Mouse (Mus musculus) heart, postnatal 0 days (tissue): ENCODE measurements around the gene Cux2. TPM values are rescaled to one million over a fixed set of nuclear protein-coding genes. Genes with fewer than 3 reads are reported as not detected.

ENCODE experiments used
- ATAC-seq: fragments of 200-750 bp; cut with Nextera tagmentation; 2 replicates; pipeline ENCODE4 v1.8.0; 2017; ENCODE audit warnings: low read depth, moderate number of reproducible peaks, moderate library complexity; ENCODE audit not compliant: insufficient read depth
- DNase-seq: peaks from one replicate; pipeline ENCODE4 v3.0.0-alpha.2; 2016; ENCODE audit warnings: low spot score
- H3K27ac ChIP-seq: fragments of 300-500 bp; sonication (generic); 2 replicates; pipeline ENCODE4 v1.5.1; 2014; ENCODE audit warnings: low read depth, mild to moderate bottlenecking
- H3K27me3 ChIP-seq: fragments of 300-500 bp; sonication (generic); 2 replicates; pipeline ENCODE4 v1.6.1; 2014; ENCODE audit warnings: low read length, mixed read lengths; ENCODE audit not compliant: control insufficient read depth, insufficient read depth
- H3K36me3 ChIP-seq: fragments of 300-500 bp; sonication (generic); replicated peaks from 2 replicates; pipeline ENCODE4 v1.6.1; 2014; ENCODE audit warnings: low read length, mixed read lengths; ENCODE audit not compliant: control insufficient read depth, insufficient read depth
- H3K4me1 ChIP-seq: fragments of 300-500 bp; sonication (generic); 2 replicates; pipeline ENCODE4 v1.6.1; 2014; ENCODE audit warnings: antibody characterized with exemption; ENCODE audit not compliant: control insufficient read depth, insufficient read depth
- H3K4me2 ChIP-seq: fragments of 300-500 bp; sonication (generic); 2 replicates; pipeline ENCODE4 v1.6.1; 2014; ENCODE audit warnings: low read depth, mild to moderate bottlenecking, low read length, moderate library complexity
- H3K4me3 ChIP-seq: fragments of 300-500 bp; sonication (generic); 2 replicates; pipeline ENCODE4 v1.5.1; 2014; ENCODE audit warnings: low read depth, low read length
- H3K9ac ChIP-seq: fragments of 300-500 bp; sonication (generic); replicated peaks from 2 replicates; pipeline ENCODE4 v1.6.1; 2014; ENCODE audit warnings: low read depth, low read length, mixed read lengths
- H3K9me3 ChIP-seq: fragments of 300-500 bp; sonication (generic); replicated peaks from 2 replicates; pipeline ENCODE4 v1.6.1; 2016; ENCODE audit warnings: low read length; ENCODE audit not compliant: control insufficient read depth
- CTCF ChIP-seq: IDR thresholded peaks from 2 replicates; pipeline ENCODE4 v1.5.1; 2016; ENCODE audit warnings: antibody characterized with exemption, control low read depth, low read depth
- EP300 ChIP-seq: IDR thresholded peaks from 2 replicates; pipeline ENCODE4 v1.6.1; 2016; ENCODE audit warnings: antibody characterized with exemption, low read depth
- WGBS: fragments of 180-500 bp; shearing (Covaris S2); extraction: QIAGEN DNeasy Blood & Tissue Kit; methylation state at CpG from one replicate; pipeline ENCODE4 v1.1.7; 2014; 5-methylcytosine and 5-hydroxymethylcytosine counted together
- microRNA-seq: library from miRNA; unstranded; fragments of <30 nt; microRNA quantifications from one replicate; pipeline ENCODE4, GENCODE M21; 2016
- polyA plus RNA-seq: library from polyadenylated mRNA; unstranded; fragments of >200 nt; fragmentation: Nextera tagmentation; extraction: Ambion mirVana; gene quantifications from 2 replicates; pipeline ENCODE4 v1.2.1, GENCODE M21; 2015
- total RNA-seq: library from RNA; depleted of rRNA; stranded (reverse); fragments of >200 nt; gene quantifications from 2 replicates; pipeline ENCODE4 v1.2.3, GENCODE M21; 2014; ENCODE audit warnings: low replicate concordance; rRNA removed

Cux2 gene
- total and polyA plus RNA-seq, 2 experiments from 2014 or later, result 1.3 to 9.5 TPM

DNA sequence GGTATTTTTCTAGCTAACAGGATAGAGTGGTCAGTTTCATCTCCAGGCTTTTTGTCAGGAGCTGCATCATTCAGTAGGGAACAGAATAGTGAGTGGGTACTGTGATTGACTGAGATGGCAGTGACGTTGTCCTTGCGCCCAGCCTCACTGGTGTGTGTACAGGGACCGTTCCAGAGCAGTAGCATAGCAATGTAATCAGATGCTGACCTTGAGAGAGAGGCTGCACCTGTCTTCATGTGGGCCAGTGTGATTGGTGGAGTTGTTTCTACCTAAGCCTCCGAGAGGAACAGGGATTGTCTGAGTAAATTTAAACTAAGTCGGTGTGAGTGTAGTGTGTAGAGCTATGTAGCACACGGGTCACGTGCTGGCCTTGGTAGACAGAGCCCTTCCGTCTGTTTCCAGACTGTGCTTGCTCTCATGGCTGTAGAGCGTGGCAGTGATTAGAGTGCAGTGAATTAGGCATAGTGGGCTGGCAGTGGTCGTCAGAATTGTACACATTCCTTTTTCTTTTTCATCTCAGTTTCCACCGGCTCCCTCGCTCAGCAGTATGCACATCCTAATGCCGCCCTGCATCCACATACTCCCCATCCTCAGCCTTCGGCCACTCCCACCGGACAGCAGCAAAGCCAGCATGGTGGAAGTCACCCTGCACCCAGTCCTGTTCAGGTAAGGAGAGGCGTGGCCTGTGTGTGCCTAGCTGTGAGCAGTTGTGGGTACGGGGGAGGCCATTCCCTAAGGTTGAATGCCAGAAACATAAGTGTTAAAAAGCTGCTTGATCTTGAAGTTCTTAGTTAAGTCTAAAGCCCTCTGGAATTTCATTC lies 239.4 kb downstream of the Cux2 start:
- Histone ChIP-seq H3K9ac (no peak overlapping the region), H3K4me2 (no peak overlapping the region), H3K27ac (peak overlapping the region; percentile 54), H3K4me1 (peaks cover 13% of the 10 kb centered on the region), H3K27me3 (no peaks in the 10 kb centered on the region), H3K4me3 (no peak overlapping the region), H3K9me3 (no peaks in the 10 kb centered on the region), H3K36me3 (peaks cover 49% of the 10 kb centered on the region)
- ATAC-seq, result no peak
- TF ChIP-seq CTCF (no peak), EP300 (no peak)
- 68% methylated on average over 17 of the region's 17 CpGs for whole genome bisulfite sequencing
- DNase-seq, result no peak

DNA sequence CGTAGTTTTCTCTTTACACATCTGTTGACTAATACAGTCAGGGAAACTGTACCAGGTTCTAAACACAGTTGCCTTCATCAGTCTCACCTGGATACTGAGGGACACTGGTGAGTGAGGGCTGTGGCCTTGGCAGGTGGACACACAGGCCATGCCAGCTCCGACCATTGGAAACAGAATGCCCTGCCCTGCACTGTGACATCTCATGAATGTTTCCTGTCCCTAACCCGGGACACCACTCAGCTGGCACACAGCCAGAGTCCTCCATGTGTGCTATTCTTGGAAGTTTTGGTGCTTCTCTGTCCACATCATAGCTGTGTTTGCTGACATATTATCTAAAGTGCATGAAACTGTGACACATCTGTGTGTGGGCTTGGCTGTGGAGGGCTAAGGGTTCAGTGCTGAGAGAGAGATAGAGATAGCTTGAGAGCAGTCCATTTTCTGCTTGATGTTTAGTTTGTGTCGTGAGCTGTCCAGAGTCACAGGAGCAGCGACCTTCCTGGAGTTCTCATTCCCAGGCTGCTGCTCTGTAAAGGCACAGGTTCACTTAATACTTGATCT lies 240.2 kb downstream of the Cux2 start:
- peaks cover 52% of the 10 kb centered on the region for H3K36me3 ChIP-seq
- peak; percentile 61 for DNase-seq

DNA sequence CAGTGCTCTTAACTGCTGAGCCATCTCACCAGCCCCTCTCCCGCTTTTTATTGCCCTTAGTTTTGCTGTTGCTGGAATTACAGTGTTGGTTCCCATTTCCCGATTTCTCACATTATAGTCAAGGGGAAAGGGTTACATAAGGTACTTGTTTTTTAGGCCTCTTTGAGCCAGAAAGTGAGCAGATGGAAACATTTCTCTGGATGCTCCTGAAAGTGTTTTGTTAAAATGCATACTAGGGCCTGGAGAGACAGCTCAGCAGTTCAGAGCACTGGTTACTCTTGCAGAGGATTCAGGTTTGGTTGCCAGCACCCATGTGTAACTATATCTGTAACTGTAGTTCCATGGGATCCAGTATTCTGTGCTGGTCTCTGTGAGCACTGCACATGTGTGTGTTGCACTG lies 241.7 kb downstream of the Cux2 start:
- no peak overlapping the region for H3K9ac ChIP-seq
- no peak for DNase-seq
- ATAC-seq, result no peak
- no peak overlapping the region for H3K4me2 ChIP-seq
- H3K4me1 ChIP-seq, result peaks cover 13% of the 10 kb centered on the region
- no peak overlapping the region for H3K4me3 ChIP-seq
- no peaks in the 10 kb centered on the region for H3K27me3 ChIP-seq
- no peaks in the 10 kb centered on the region for H3K9me3 ChIP-seq
- no peak overlapping the region for H3K27ac ChIP-seq
- 93% methylated on average over 2 of the region's 2 CpGs for WGBS
- peaks cover 53% of the 10 kb centered on the region for H3K36me3 ChIP-seq
- TF ChIP-seq EP300, result no peak
- no peak for TF ChIP-seq CTCF

More for the DNA sequence above, 240.2 kb downstream of the Cux2 start:
- Histone ChIP-seq H3K9ac (no peak overlapping the region), H3K4me3 (no peak overlapping the region), H3K4me1 (peaks cover 13% of the 10 kb centered on the region), H3K9me3 (no peaks in the 10 kb centered on the region), H3K4me2 (no peak overlapping the region), H3K27me3 (no peaks in the 10 kb centered on the region), H3K27ac (peak overlapping the region; percentile 54)
- TF ChIP-seq CTCF (no peak), EP300 (no peak)
- peak; percentile 80 for ATAC-seq
- 12% methylated on average over 5 of the region's 5 CpGs for WGBS

DNA sequence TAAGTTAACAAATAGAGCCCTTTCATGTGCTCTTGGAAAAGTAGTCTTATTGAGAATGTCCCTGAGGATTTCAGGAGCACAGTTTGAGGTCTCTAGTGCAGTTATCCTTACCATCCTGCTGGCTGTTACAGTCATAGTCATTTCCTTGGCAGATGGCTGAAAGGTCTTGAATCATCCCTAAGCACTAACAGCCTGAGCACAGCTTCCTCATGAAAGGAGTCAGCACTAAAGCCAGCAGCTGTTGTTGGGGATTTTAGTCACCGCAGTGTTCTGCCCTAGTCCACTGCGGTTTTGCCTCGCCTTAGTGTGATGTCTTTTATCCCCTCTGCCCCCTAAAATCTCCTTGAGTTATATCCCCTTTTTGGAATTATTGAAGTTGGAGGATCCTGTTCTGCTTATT lies 242.7 kb downstream of the Cux2 start:
- Histone ChIP-seq H3K9ac (no peak overlapping the region), H3K4me1 (peaks cover 13% of the 10 kb centered on the region), H3K27me3 (no peaks in the 10 kb centered on the region), H3K36me3 (peaks cover 52% of the 10 kb centered on the region), H3K4me3 (no peak overlapping the region), H3K27ac (no peak overlapping the region), H3K4me2 (no peak overlapping the region), H3K9me3 (no peaks in the 10 kb centered on the region)
- WGBS, result 84% methylated on average over 3 of the region's 3 CpGs
- DNase-seq, result no peak
- TF ChIP-seq EP300 (no peak), CTCF (no peak)
- no peak for ATAC-seq

Small RNA genes within 50 kb of the gene (microRNA-seq; reads per million reads assigned to microRNA genes)
- 0.54 reads per million for gene Mir7031

Other genes with a start within 250 kb of the Cux2 start
- 58.5 and 60.4 TPM in 2 replicates for gene Sh2b3, start 212.5 kb downstream of the Cux2 start, total RNA-seq
- gene Sh2b3, start 212.5 kb downstream of the Cux2 start, polyA plus RNA-seq, result 10.1 and 11.4 TPM in 2 replicates
- 25.2 and 32.2 TPM in 2 replicates for gene Pheta1, start 201.1 kb downstream of the Cux2 start, total RNA-seq
- gene Pheta1, start 201.1 kb downstream of the Cux2 start, polyA plus RNA-seq, result 16.4 and 17.8 TPM in 2 replicates
- 7,568 and 8,637 TPM in 2 replicates for gene Myl2, start 50.8 kb upstream of the Cux2 start, total RNA-seq
- 15,488 and 15,525 TPM in 2 replicates for gene Myl2, start 50.8 kb upstream of the Cux2 start, polyA plus RNA-seq
- gene Ccdc63, start 90.7 kb upstream of the Cux2 start, total RNA-seq, result not detected in 2 replicates
- gene Ccdc63, start 90.7 kb upstream of the Cux2 start, polyA plus RNA-seq, result 0.26 and 0.27 TPM in 2 replicates
- gene Ppp1cc, start 108.2 kb upstream of the Cux2 start, total RNA-seq, result 199 and 295 TPM in 2 replicates
- gene Ppp1cc, start 108.2 kb upstream of the Cux2 start, polyA plus RNA-seq, result 146 and 157 TPM in 2 replicates
- gene Hvcn1, start 156.7 kb upstream of the Cux2 start, total RNA-seq, result 0.23 and 2.6 TPM in 2 replicates
- gene Hvcn1, start 156.7 kb upstream of the Cux2 start, polyA plus RNA-seq, result 1.2 and 2.1 TPM in 2 replicates
- gene Tctn1, start 214.4 kb upstream of the Cux2 start, total RNA-seq, result 5.7 and 21.6 TPM in 2 replicates
- 2.3 TPM in 2 replicates for gene Tctn1, start 214.4 kb upstream of the Cux2 start, polyA plus RNA-seq
- gene Pptc7, start 234.3 kb upstream of the Cux2 start, total RNA-seq, result 33.9 and 40.3 TPM in 2 replicates
- 16.8 and 20.5 TPM in 2 replicates for gene Pptc7, start 234.3 kb upstream of the Cux2 start, polyA plus RNA-seq